Mouse (Mus musculus) testis, adult 2 months (tissue): ENCODE measurements at regions not wholly inside any gene's neighbourhood (a gene's known extent, or its start where the extent isn't known, plus 50 kb on each side); places are given as distances from the start of the nearest gene placed in this dataset.

Experiments
- H3K27ac ChIP-seq: fragments of 200-500 bp; 2 replicates; pipeline ENCODE4 v1.5.1; 2012; ENCODE audit warnings: low read depth, low read length; ENCODE audit not compliant: control insufficient read depth, insufficient read depth
- H3K27me3 ChIP-seq: fragments of 200-500 bp; 2 replicates; pipeline ENCODE4 v1.6.1; 2012; ENCODE audit warnings: mild to moderate bottlenecking, low read length, moderate library complexity; ENCODE audit not compliant: control insufficient read depth, insufficient read depth
- H3K36me3 ChIP-seq: fragments of 200-500 bp; 2 replicates; pipeline ENCODE4 v1.6.1; 2012; ENCODE audit warnings: mild to moderate bottlenecking, low read length; ENCODE audit not compliant: control insufficient read depth, insufficient read depth
- H3K4me1 ChIP-seq: fragments of 200-500 bp; 2 replicates; pipeline ENCODE4 v1.6.1; 2012; ENCODE audit warnings: low read length; ENCODE audit not compliant: control insufficient read depth, insufficient read depth
- H3K4me3 ChIP-seq: fragments of 200-500 bp; 2 replicates; pipeline ENCODE4 v1.5.1; 2012; ENCODE audit warnings: low read depth, mild to moderate bottlenecking, low read length, moderate library complexity, mixed read lengths; ENCODE audit not compliant: control insufficient read depth
- CTCF ChIP-seq: fragments of 200-500 bp; IDR thresholded peaks from 2 replicates; pipeline ENCODE4 v1.5.1; 2012; ENCODE audit warnings: low read depth, mild to moderate bottlenecking, inconsistent platforms, low read length, moderate library complexity; ENCODE audit not compliant: control insufficient read depth, insufficient read depth, insufficient replicate concordance
- POLR2A ChIP-seq: fragments of 200-500 bp; IDR thresholded peaks from 2 replicates; pipeline ENCODE4 v1.6.1; 2012; ENCODE audit warnings: low read depth, mild to moderate bottlenecking, inconsistent platforms, low read length, moderate library complexity; ENCODE audit not compliant: control insufficient read depth

GRCm38 (mm10) chr12:107742641-107743040 is 254.2 kb downstream of the 3110018I06Rik start:
- H3K4me1 ChIP-seq = no peaks in the 10 kb centered on the region
- TF ChIP-seq CTCF (no peak), POLR2A (no peak)
- H3K27ac ChIP-seq = no peak overlapping the region
- H3K27me3 ChIP-seq = no peaks in the 10 kb centered on the region
- no peak overlapping the region for H3K4me3 ChIP-seq
- no peaks in the 10 kb centered on the region for H3K36me3 ChIP-seq

GRCm38 (mm10) chr12:107744822-107745221 is 256.4 kb downstream of the 3110018I06Rik start:
- Histone ChIP-seq H3K27me3 (no peaks in the 10 kb centered on the region), H3K4me3 (no peak overlapping the region), H3K4me1 (no peaks in the 10 kb centered on the region), H3K36me3 (no peaks in the 10 kb centered on the region), H3K27ac (no peak overlapping the region)
- TF ChIP-seq CTCF (no peak), POLR2A (no peak)

GRCm38 (mm10) chr12:107748481-107749380 is 254.7 kb downstream of the Bcl11b start:
- H3K27ac ChIP-seq = no peak overlapping the region
- no peak overlapping the region for H3K4me3 ChIP-seq
- H3K27me3 ChIP-seq = no peaks in the 10 kb centered on the region
- TF ChIP-seq POLR2A (no peak), CTCF (no peak)
- H3K4me1 ChIP-seq = no peaks in the 10 kb centered on the region
- H3K36me3 ChIP-seq = no peaks in the 10 kb centered on the region

- no peak overlapping the region for H3K27ac ChIP-seq
- no peaks in the 10 kb centered on the region for H3K27me3 ChIP-seq
- H3K36me3 ChIP-seq = no peaks in the 10 kb centered on the region
- TF ChIP-seq POLR2A (no peak), CTCF (no peak)
- no peaks in the 10 kb centered on the region for H3K4me1 ChIP-seq
- no peak overlapping the region for H3K4me3 ChIP-seq
These were observed 253.9 kb downstream of the Bcl11b start for GRCm38 (mm10) chr12:107749381-107750085.

- Histone ChIP-seq H3K27me3 (no peaks in the 10 kb centered on the region), H3K36me3 (no peaks in the 10 kb centered on the region), H3K4me3 (no peak overlapping the region), H3K27ac (no peak overlapping the region), H3K4me1 (no peaks in the 10 kb centered on the region)
- TF ChIP-seq POLR2A = no peak
- TF ChIP-seq CTCF = no peak
These were observed 253.0 kb downstream of the Bcl11b start for GRCm38 (mm10) chr12:107750285-107750927.

GRCm38 (mm10) chr12:107752126-107752525 is 251.3 kb downstream of the Bcl11b start:
- Histone ChIP-seq H3K4me3 (no peak overlapping the region), H3K4me1 (no peaks in the 10 kb centered on the region), H3K27ac (no peak overlapping the region), H3K27me3 (no peaks in the 10 kb centered on the region), H3K36me3 (no peaks in the 10 kb centered on the region)
- TF ChIP-seq CTCF (no peak), POLR2A (no peak)

GRCm38 (mm10) chr12:107752587-107752986 is 250.8 kb downstream of the Bcl11b start:
- H3K4me3 ChIP-seq = no peak overlapping the region
- H3K4me1 ChIP-seq = no peaks in the 10 kb centered on the region
- H3K36me3 ChIP-seq = no peaks in the 10 kb centered on the region
- H3K27me3 ChIP-seq = no peaks in the 10 kb centered on the region
- TF ChIP-seq CTCF (no peak), POLR2A (no peak)
- H3K27ac ChIP-seq = no peak overlapping the region
